Mouse (Mus musculus) kidney, postnatal 4 days (tissue): Measurements from ENCODE around the gene 2410015M20Rik.
"Not testable (repeated sequence)": the region's sequence is repeated elsewhere in the genome, so short reads cannot be mapped to it uniquely, and the experiment has no call there.

ENCODE experiments used
- DNase-seq, 2 experiments: peaks; one replicate each; pipeline ENCODE4 v3.0.0; 2021; ENCODE audit warnings: mixed read lengths in 2 of 2

Gene 2410015M20Rik

DNA sequence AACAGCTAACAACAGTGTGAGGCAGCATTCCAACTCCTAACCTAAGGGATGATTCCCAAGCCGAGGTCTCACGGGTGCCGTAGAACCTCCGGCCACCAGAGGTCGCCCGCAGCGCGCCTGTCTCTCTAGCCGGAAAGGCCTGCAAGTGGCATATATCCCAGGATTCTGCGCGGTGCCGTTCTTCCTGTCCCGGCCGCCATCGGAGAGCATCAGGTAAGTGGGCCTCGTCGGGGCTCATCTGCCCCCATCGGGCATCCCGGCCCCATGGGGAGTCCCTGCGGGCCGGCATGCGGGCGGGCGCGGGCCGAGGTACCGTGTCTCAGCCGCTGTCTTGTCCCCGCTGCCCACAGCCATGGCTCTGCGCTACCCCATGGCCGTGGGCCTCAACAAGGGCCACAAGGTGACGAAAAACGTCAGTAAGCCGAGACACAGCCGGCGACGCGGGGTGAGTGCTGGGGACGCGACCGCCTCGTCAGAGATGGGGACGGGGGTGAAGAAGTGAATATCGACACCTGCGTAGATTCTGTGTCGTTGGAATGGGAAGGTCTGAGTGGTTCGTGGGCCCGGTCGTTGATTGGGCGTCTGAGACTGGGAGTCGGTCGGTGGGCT, 3.8 kb upstream of the 2410015M20Rik start, which contains the start of gene Rpl36:
TSS of gene Rpl36 (plus strand) at position 181 of the 609 bp plus-strand sequence.
- DNase-seq = peak; percentile 98

- not testable (repeated sequence) for DNase-seq
Measured at GRCm38 (mm10) chr17:56612565-56612939, 3.0 kb upstream of the 2410015M20Rik start.

GRCm38 (mm10) chr17:56611861-56612564, 2.4 kb upstream of the 2410015M20Rik start:
- peak; percentile 79 to 83 for DNase-seq

GRCm38 (mm10) chr17:56611323-56611722, 1.8 kb upstream of the 2410015M20Rik start:
- DNase-seq = no peak

DNA sequence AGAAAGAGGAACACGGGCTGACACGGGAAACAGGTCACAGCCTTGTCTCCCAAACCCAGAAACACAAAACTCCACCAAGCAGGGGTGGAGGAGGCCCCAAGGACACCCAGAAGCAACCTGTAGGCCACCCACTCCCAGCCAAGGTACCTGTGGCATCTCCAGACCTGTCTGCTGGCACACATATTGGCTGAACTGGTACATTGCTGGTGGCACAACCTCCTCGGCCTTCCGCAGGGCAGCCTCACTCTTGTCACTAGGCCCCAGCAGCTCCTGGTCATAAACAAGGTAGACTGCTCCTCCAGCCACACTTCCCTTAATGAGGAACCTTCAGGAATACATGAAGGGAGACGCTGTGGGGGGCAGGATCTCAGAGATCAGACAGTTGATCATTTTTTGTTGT, 872 bp downstream of the 2410015M20Rik start:
- peak in 1 of 2 experiments; percentile 18 for DNase-seq

- no peak for DNase-seq
Measured at GRCm38 (mm10) chr17:56607521-56608062, 2.0 kb downstream of the 2410015M20Rik start.

GRCm38 (mm10) chr17:56605431-56605830, 4.1 kb downstream of the 2410015M20Rik start:
- DNase-seq = no peak

GRCm38 (mm10) chr17:56604422-56604821, 5.1 kb downstream of the 2410015M20Rik start:
- DNase-seq = no peak

- DNase-seq = no peak
Measured at GRCm38 (mm10) chr17:56604070-56604380, 5.5 kb downstream of the 2410015M20Rik start.

GRCm38 (mm10) chr17:56603186-56604069, 6.1 kb downstream of the 2410015M20Rik start:
- no peak for DNase-seq

GRCm38 (mm10) chr17:56593527-56594271, 15.9 kb downstream of the 2410015M20Rik start:
- peak in 1 of 2 experiments; percentile 49 for DNase-seq

- DNase-seq = no peak
Measured at GRCm38 (mm10) chr17:56592553-56592952, 17.0 kb downstream of the 2410015M20Rik start.

- no peak for DNase-seq
Measured at GRCm38 (mm10) chr17:56588921-56589320, 20.6 kb downstream of the 2410015M20Rik start.

DNA sequence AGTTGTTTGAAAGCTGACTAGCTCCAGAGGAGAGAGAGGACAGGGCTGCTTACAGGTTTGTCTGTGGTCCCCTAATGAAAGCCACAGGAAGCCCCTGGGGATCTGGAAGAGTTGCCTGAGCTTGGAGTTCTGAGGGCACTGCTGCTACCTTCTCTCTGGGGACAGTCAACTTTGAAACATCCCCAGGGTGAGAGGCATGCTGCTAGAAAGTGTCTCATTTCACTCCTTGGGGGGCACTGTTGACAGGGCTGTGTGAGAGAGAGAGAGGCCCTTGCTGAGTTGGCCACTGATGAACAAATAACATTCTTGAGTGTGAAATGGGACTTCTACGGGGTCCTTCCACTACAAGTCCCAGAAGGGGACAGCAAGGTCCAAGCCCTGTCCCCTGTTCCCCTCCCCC, 21.8 kb downstream of the 2410015M20Rik start:
- no peak for DNase-seq

DNA sequence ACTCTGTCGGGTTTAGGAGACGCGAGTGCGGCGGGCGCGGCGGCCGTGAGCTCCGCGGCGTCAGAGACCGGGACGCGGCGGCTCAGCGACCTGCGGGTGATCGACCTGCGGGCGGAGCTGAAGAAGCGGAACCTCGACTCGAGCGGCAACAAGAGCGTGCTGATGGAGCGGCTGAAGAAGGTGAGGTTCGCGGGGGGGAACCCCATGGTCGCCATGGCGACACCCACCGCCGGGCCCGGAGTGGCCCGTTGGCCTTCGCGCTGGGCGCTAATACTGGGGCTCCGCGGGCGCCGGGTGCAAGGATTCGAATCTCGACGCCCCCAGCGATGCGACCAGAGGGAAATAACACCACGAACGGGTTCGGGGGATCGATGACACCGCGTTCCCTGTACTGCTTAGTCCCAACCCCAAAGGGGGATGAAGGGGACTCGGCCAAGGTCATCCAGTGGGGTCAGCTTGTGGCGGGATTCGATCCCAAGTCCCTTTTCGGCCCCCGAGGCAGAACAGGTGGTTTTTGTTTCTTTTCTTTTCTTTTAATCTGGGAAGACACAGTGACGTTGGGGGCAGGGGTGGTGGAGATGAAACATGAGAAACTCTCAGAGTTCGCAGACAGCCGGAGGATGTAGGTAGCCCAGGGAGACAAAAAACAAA, 24.3 kb downstream of the 2410015M20Rik start:
- DNase-seq = peak; percentile 63 to 76

- DNase-seq = peak; percentile 99 to 100
Measured at GRCm38 (mm10) chr17:56584257-56585130, 25.1 kb downstream of the 2410015M20Rik start, which contains the start of the genes Safb2 and Safb. Safb2 (minus strand) TSS chr17:56584585. Safb (plus strand) TSS chr17:56584825.

DNA sequence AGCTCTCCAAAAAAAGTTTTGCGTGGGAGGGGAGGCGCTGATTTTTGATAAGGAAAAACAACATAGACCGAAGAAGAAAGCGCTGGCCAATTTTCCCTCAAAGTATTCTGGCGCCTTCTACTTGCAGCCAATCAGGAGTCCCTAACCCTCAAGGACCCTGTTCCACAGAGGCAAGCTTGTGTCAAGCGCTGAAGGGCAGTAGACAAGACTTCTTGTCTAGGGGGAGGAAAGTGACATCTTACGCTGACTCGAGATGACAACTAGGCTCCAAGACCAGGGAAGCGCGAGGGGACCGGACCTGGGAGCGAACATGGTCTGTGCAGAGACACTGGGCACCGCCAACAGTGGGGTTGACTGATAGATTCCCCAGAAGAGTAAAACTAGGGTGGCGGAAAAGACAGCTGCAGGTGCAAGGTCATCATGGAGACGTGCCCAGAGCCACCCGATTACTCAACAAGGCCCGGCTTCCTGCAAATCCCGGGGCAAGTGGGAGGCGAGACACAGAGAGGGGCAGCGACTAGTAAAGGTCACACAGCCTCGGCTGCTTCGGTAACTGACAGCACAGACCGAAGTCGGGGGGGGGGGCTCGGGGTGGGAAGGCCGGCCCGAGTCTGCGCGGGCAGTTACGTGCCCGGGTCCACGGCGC, 25.8 kb downstream of the 2410015M20Rik start:
- DNase-seq = no peak

- DNase-seq = no peak
Measured at GRCm38 (mm10) chr17:56583071-56583470, 26.5 kb downstream of the 2410015M20Rik start.

DNA sequence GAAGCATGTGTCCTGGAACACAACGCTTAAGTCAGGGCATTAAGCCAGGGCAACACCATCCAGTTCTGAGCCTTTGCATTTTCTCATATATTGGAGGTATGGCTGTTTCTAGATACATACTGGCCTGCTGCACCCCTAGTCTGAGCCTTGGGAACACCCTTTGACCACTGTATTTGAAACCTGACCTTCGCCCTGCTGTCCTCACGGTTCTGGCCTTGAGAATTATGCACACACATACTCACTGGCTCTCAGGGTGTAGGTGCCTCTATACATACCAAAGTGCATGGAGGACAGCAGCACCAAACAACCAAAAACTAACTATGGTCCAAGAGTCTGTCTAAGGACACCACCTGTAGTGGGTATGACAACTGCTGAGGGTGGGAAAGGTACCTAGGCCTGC, 36.6 kb downstream of the 2410015M20Rik start:
- no peak for DNase-seq

DNA sequence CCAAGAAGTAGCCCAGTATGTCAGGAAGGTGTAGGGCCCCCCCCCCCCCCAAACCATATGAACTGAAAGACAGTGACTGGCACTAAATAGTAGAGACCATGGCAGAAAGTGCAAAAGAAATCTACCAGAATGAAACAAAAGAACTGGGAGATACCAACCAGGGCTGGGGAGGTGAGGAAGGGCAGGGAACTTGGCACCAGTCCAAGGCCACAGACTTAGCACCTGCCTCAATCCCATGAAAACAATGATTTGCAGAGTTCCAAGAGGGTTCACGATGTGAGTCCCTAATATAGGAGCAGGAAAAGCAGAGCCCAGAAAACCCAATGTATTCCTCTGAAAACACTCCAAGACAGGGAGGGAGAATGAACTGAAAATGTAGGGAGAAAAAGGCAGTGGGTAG, 37.4 kb downstream of the 2410015M20Rik start:
- DNase-seq = peak; percentile 37 to 56
